Mouse (Mus musculus) midbrain, embryonic 11.5 days (tissue): ENCODE measurements at regions not wholly inside any gene's neighbourhood (a gene's known extent, or its start where the extent isn't known, plus 50 kb on each side); places are given as distances from the start of the nearest gene placed in this dataset.
A peak's percentile ranks its signal among the peaks of the same experiment; 100 is the strongest.

Experiments used
- ATAC-seq: fragments of 200-750 bp; cut with Nextera tagmentation; 2 replicates; pipeline ENCODE4 v1.8.0; 2017; ENCODE audit warnings: moderate TSS enrichment, moderate library complexity; ENCODE audit not compliant: low FRiP score
- DNase-seq: peaks from one replicate; pipeline ENCODE4 v3.0.0; 2015; ENCODE audit warnings: low spot score; ENCODE audit errors: missing footprints
- H3K27ac ChIP-seq: fragments of 300-500 bp; sonication (generic); 2 replicates; pipeline ENCODE4 v1.5.1; 2014; ENCODE audit warnings: low read depth, low read length
- H3K27me3 ChIP-seq: fragments of 300-500 bp; sonication (generic); 2 replicates; pipeline ENCODE4 v1.6.1; 2014; ENCODE audit warnings: mild to moderate bottlenecking, low read length, moderate library complexity, mixed read lengths; ENCODE audit not compliant: control insufficient read depth, insufficient read depth
- H3K36me3 ChIP-seq: fragments of 300-500 bp; sonication (generic); 2 replicates; pipeline ENCODE4 v1.6.1; 2014; ENCODE audit warnings: mild to moderate bottlenecking, low read length, moderate library complexity, mixed read lengths; ENCODE audit not compliant: control insufficient read depth, insufficient read depth
- H3K4me1 ChIP-seq: fragments of 300-500 bp; sonication (generic); 2 replicates; pipeline ENCODE4 v1.6.1; 2014; ENCODE audit warnings: low read length; ENCODE audit not compliant: control insufficient read depth, insufficient read depth
- H3K4me2 ChIP-seq: fragments of 300-500 bp; sonication (generic); 2 replicates; pipeline ENCODE4 v1.6.1; 2014; ENCODE audit warnings: mild to moderate bottlenecking, moderate library complexity
- H3K4me3 ChIP-seq: fragments of 300-500 bp; sonication (generic); 2 replicates; pipeline ENCODE4 v1.5.1; 2014; ENCODE audit warnings: low read depth, low read length
- H3K9ac ChIP-seq: fragments of 300-500 bp; sonication (generic); 2 replicates; pipeline ENCODE4 v1.6.1; 2014; ENCODE audit warnings: low read length
- H3K9me3 ChIP-seq: fragments of 300-500 bp; sonication (generic); 2 replicates; pipeline ENCODE4 v1.6.1; 2016; ENCODE audit warnings: low read length; ENCODE audit not compliant: control insufficient read depth
- WGBS: fragments of 180-500 bp; shearing (Covaris S2); extraction: QIAGEN DNeasy Blood & Tissue Kit; methylation state at CpG from one replicate; pipeline ENCODE4 v1.1.7; 2014; 5-methylcytosine and 5-hydroxymethylcytosine counted together

DNA sequence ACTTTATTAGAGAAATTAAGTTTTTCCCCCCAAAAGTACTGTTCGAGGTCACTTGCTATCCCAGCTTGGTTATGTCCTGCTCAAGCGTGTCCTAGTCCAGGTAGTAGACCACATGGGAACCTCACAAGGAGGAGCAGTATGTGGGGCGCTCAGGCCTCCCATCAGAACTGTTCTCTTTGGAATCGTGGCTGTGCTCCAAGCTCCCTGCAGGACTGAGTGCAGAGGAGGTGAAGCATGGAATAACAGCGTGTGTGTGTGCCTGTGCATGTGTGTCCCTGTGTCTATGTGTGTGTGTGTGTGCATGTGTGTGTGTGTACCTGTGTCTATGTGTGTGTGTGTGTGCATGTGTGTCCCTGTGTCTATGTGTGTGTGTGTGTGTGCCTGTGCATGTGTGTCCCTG lies 137.6 kb upstream of the Dnajc24 start:
- H3K4me2 ChIP-seq: no peak overlapping the region
- H3K27me3 ChIP-seq: no peaks in the 10 kb centered on the region
- H3K27ac ChIP-seq: no peak overlapping the region
- DNase-seq: no peak
- H3K4me3 ChIP-seq: no peak overlapping the region
- 89% methylated on average over 5 of the region's 5 CpGs for WGBS
- H3K4me1 ChIP-seq: no peaks in the 10 kb centered on the region
- ATAC-seq: no peak
- no peak overlapping the region for H3K9ac ChIP-seq
- H3K9me3 ChIP-seq: no peaks in the 10 kb centered on the region
- H3K36me3 ChIP-seq: no peaks in the 10 kb centered on the region

DNA sequence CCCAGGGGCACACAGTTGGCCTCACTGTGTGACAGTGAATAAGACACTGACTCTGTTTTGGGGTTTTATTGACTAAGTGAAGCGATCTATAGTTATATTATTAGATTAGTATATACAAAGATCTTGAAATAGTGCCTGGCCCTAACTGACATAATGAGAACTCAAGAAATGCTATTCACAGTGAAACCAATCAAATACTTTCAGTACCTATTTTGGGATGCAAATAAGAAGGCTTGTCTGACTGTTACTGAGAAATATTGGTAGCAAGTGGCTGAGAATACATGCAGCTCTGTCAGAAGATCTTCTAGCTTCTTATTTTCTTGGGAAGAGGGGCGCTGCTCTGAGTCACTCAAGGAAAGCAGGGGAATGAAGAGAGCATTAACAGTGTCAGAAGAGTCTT lies 97.7 kb upstream of the Dnajc24 start:
- no peaks in the 10 kb centered on the region for H3K36me3 ChIP-seq
- ATAC-seq (no peak), DNase-seq (no peak)
- H3K27me3 ChIP-seq: no peaks in the 10 kb centered on the region
- WGBS: 87% methylated on average over 2 of the region's 2 CpGs
- no peak overlapping the region for H3K9ac ChIP-seq
- no peak overlapping the region for H3K4me3 ChIP-seq
- no peaks in the 10 kb centered on the region for H3K9me3 ChIP-seq
- no peaks in the 10 kb centered on the region for H3K4me1 ChIP-seq
- no peak overlapping the region for H3K27ac ChIP-seq
- no peak overlapping the region for H3K4me2 ChIP-seq

DNA sequence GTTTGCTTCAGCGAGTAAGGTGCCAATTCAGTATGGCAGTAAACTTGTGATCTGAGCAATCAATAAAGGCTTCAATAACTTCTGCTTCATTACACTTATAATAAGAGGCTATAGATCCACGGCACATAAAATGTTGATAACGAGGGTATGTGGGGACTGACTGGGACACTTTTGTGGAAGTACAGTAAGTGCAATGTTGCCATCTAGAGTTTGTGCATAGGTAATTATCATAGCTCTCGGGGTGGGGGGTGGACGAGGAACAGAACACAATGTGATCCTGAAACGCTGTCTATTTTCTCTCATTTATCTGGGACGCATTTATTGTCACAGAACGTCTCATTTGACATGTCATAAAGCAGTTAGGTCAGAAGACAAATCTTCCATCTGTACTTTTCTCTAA lies 82.8 kb upstream of the Dnajc24 start:
- Histone ChIP-seq H3K4me1 (peaks cover 13% of the 10 kb centered on the region), H3K9me3 (no peaks in the 10 kb centered on the region), H3K4me3 (no peak overlapping the region), H3K36me3 (no peaks in the 10 kb centered on the region), H3K4me2 (no peak overlapping the region), H3K27ac (no peak overlapping the region), H3K9ac (no peak overlapping the region), H3K27me3 (no peaks in the 10 kb centered on the region)
- 60% methylated on average over 8 of the region's 8 CpGs for WGBS
- ATAC-seq: no peak
- DNase-seq: no peak

DNA sequence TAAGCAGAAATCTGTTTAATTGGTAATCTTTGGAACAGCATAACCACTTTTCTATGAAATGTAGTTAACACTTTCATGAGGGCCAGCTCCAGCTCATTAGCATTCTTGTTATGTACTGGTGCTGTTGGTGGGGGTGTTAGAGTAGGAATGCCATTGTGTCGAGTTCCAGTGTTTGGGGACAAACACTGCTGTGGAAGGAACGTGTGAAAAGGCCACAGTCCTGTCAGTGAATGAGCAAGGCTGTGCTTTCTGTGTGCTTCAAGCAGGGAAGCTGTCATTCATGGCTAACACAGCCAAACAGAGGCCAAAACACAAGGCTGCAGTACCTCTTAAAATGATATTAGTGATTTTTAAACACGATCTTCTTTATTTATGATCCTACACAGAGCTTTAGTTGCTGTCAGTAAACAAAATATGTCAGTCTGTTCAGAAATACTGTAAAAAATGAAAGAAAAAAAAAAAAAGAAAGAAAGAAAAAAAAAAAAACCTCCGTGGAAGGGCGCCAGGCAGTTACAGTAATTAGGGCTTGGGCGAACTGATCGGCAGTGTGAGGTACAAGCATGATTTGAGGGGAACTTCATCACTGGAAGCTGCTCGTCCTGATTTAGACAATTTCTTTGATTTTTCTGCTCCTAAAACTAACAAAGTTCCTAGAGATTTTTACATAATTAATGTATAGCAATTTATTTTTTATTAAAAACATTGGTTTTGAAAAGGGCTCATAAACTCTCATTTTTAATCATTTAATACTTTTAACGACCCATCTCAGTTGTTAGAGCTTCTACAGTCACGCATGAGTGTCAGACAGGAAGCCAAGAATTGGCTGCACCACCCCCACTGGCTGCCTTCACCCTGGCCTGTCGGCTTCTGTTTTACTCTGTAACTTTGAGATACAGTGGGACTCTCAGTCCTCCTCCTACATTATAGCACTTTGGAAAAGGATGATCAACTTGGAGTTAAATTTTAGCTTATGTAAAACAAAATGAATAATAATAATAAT lies 80.8 kb upstream of the Dnajc24 start:
- peak overlapping the region; percentile 34 for H3K4me2 ChIP-seq
- ATAC-seq: peak; percentile 91
- WGBS: 25% methylated on average over 11 of the region's 11 CpGs

DNA sequence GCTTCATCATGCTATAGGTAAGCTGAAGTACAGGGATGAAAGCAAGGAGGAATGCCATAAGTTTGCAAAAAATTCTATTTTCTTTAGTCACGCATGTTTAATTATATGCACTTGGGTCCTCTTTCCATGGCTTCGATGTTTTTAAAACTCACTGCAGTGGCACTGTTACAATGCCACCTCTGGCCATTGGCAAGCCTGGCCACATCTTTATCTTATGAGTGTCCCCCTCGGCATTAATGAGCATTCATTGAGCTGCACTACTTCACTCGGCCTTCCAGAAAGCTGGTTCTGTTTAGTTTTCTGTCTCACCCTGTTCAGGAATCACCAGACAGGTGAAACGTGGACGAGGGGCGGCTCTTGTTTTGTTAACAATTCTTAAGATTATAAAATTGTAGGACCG lies 79.7 kb upstream of the Dnajc24 start:
- no peaks in the 10 kb centered on the region for H3K9me3 ChIP-seq
- ATAC-seq (no peak), DNase-seq (peak; percentile 85)

More for the DNA sequence above, 80.8 kb upstream of the Dnajc24 start:
- H3K9ac ChIP-seq: no peak overlapping the region
- DNase-seq: no peak
- no peaks in the 10 kb centered on the region for H3K9me3 ChIP-seq
- peaks cover 22% of the 10 kb centered on the region for H3K4me1 ChIP-seq
- H3K27ac ChIP-seq: peak overlapping the region; percentile 59; the same call in 1 of the 2 replicates
- H3K4me3 ChIP-seq: no peak overlapping the region
- H3K27me3 ChIP-seq: no peaks in the 10 kb centered on the region
- no peaks in the 10 kb centered on the region for H3K36me3 ChIP-seq

DNA sequence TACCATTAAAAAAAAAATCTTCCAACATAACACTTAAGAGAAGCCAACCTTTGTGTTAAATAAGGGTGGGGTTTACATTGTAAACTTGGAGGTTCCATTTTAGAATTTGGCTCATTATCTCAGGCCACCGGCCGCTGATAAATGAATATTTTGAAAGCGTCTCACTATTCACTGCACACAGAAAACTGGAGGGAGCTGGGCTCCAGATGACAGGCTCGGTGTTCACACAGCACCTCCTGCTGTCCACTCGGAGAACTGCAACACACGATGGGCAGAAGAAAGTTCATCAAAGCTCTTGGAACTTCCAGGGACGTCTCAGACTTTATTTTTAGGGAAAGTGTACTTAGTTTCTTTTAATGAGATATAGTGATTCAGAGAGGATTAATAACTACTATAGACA lies 78.6 kb upstream of the Dnajc24 start:
- ATAC-seq: peak; percentile 31; the same call in 1 of the 2 replicates
- peaks cover 27% of the 10 kb centered on the region for H3K4me1 ChIP-seq
- 3% methylated on average over 7 of the region's 7 CpGs for WGBS

More for the DNA sequence above, 79.7 kb upstream of the Dnajc24 start:
- Histone ChIP-seq H3K9ac (no peak overlapping the region), H3K4me1 (peaks cover 27% of the 10 kb centered on the region), H3K27ac (no peak overlapping the region), H3K27me3 (no peaks in the 10 kb centered on the region), H3K4me3 (no peak overlapping the region), H3K36me3 (no peaks in the 10 kb centered on the region), H3K4me2 (no peak overlapping the region)
- WGBS: 42% methylated on average over 8 of the region's 8 CpGs

DNA sequence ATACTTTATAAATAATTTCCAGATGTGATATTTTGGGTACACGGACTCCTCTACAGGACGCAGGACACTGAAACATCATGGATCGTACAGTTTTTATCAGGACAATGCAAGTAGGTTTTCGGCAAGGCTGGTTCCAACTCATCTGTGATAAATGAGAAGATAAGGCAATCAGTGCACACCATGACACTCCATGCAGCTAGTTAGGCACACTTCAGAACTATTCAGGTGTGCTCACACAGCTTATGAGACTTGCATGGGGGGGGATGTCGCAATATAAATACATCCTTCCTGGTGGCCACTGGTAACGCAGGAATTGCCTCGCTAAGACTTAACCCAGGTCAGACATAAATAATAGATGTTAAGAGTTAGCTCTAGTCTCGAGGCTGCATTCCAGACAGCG lies 77.3 kb upstream of the Dnajc24 start:
- Histone ChIP-seq H3K4me2 (no peak overlapping the region), H3K27me3 (0 out of 2 replicates have a peak, but pooled peaks cover 4% of the 10 kb centered on the region), H3K9ac (no peak overlapping the region), H3K4me1 (peaks cover 27% of the 10 kb centered on the region), H3K36me3 (no peaks in the 10 kb centered on the region), H3K27ac (no peak overlapping the region), H3K4me3 (no peak overlapping the region), H3K9me3 (no peaks in the 10 kb centered on the region)
- 62% methylated on average over 9 of the region's 9 CpGs for WGBS
- ATAC-seq (no peak), DNase-seq (peak; percentile 86)

More for the DNA sequence above, 78.6 kb upstream of the Dnajc24 start:
- H3K27me3 ChIP-seq: 0 out of 2 replicates have a peak, but pooled peaks cover 4% of the 10 kb centered on the region
- H3K4me3 ChIP-seq: no peak overlapping the region
- H3K27ac ChIP-seq: no peak overlapping the region
- no peak overlapping the region for H3K9ac ChIP-seq
- no peak overlapping the region for H3K4me2 ChIP-seq
- H3K36me3 ChIP-seq: no peaks in the 10 kb centered on the region
- no peaks in the 10 kb centered on the region for H3K9me3 ChIP-seq
- peak; percentile 98 for DNase-seq

DNA sequence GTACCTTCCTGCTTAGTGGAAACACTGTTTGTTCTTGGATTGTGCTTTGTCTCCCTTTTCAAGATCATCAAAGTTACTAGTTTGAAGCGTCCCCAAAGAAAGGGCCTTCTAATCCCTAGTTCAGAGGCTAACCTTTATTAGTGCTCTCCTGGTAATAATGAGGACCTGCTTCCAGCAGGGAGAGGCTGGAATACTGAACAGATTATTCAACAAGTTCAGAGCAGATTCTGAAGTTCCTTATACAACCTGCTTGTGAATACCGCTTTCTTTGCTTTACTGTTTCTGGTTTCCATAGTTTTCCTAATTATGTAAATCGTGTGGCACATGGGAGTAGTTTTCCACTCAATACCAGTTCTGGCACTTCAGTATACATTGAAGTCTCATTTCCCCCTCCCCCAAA lies 75.2 kb upstream of the Dnajc24 start:
- H3K4me1 ChIP-seq: peaks cover 23% of the 10 kb centered on the region
- H3K4me2 ChIP-seq: no peak overlapping the region
- DNase-seq (no peak), ATAC-seq (peak; percentile 45)
- no peak overlapping the region for H3K27ac ChIP-seq
- H3K9ac ChIP-seq: no peak overlapping the region
- 20% methylated on average over 3 of the region's 3 CpGs for WGBS
- H3K36me3 ChIP-seq: no peaks in the 10 kb centered on the region
- 0 out of 2 replicates have a peak, but pooled peaks cover 4% of the 10 kb centered on the region for H3K27me3 ChIP-seq
- H3K9me3 ChIP-seq: no peaks in the 10 kb centered on the region
- no peak overlapping the region for H3K4me3 ChIP-seq

DNA sequence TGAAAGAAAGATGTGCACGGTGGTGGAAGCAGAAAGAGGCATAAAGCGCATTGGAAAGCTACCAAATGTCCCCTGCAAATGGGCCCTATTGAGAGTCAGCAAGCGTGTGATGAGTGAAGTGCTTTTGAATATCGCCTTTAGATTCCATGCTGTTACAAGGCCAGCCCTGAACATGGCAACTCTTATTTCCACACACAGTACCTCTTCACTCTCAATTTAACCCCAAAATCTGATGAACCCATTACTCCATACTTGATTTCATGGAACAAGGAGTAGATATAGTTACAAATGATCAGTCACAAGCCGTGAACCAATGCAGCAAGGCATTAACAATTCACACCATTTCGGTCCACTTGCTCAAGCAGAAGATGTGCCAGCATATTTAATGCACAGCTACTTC lies 71.1 kb upstream of the Dnajc24 start:
- Histone ChIP-seq H3K4me1 (peaks cover 5% of the 10 kb centered on the region; the same call in 1 of the 2 replicates), H3K36me3 (no peaks in the 10 kb centered on the region), H3K27me3 (0 out of 2 replicates have a peak, but pooled peaks cover 4% of the 10 kb centered on the region), H3K4me2 (no peak overlapping the region), H3K4me3 (no peak overlapping the region), H3K9ac (no peak overlapping the region), H3K27ac (no peak overlapping the region), H3K9me3 (no peaks in the 10 kb centered on the region)
- ATAC-seq (no peak), DNase-seq (peak; percentile 72)
- 68% methylated on average over 6 of the region's 6 CpGs for WGBS
